Mouse (Mus musculus): ENCODE data around the gene Psmc3ip.

The Psmc3ip gene

DNA sequence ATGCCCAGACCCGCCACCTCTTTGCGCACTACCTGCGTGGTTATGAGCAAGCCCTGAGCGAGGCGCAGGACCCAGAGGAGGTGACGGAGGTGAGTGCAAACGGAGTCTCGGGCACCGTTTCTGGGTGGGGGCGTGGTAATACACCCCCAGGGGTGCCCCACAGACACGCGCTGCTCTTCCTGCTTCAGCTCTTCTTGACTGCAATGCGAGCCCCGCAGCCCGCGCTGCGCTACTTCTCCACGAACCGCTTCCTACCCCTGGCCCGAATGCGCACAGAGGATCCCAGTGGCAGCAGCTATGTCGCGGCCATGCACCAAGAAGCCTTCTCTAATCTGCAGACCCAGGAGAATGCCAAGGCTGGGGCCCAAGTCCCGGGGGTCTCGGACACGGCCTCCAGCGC is 15.5 kb downstream of the Psmc3ip start:
- no peak for DNase-seq (ENCODE audit: low spot score in 2 of 2)

DNA sequence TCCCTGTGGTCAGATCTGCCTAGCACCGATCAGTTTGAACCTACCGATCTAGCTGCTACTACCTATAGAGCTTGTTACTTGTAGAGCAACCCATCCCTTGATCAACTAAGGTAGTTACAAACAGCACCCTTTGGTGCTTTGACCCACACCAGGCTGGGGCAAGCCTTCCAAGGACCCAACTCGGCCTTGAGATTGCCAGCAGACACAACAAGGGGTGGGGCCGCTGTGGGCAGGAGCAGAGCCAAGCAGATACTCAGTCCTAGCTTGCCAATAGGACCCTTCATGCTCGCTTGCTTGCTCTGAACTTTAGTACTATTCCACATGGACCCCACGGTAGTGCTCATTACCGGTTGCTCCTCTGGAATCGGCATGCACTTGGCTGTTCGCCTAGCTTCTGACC is 17.1 kb downstream of the Psmc3ip start, which contains the start of gene Hsd17b1:
TSS of gene Hsd17b1 (plus strand) at position 291 of the 400 bp plus-strand sequence.
- no peak for DNase-seq (ENCODE audit: low spot score in 2 of 2)

DNA sequence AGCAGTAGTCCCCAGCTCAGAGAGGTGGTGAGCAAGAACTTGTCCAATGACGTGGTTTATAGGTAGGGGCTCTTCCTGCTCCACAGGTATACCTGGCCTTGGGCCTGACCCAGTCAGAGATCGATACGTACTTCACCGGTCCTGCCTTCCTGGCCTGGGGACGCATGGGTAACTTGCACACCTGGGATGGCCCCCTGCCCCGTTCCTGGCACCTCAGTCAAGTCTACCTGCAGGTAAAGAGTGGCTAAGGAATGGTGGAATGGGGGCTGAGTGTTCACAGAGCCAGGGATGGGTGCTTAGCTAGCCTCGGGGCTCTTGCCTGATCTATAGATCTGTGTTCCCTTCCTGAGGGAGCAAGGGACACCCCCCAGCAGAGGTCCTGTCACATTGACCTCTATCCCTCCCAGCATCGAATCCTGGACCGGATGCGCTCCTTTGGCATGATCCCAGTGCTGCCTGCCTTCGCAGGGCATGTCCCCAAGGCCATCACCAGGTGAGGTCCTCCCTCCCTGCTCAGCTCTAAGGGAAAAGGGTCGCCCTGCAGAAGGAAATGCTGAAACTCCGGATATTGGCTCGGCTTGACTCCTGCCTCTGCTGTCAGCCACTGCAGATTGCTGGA is 23.3 kb downstream of the Psmc3ip start:
- no peak for DNase-seq (ENCODE audit: low spot score in 2 of 2)

DNA sequence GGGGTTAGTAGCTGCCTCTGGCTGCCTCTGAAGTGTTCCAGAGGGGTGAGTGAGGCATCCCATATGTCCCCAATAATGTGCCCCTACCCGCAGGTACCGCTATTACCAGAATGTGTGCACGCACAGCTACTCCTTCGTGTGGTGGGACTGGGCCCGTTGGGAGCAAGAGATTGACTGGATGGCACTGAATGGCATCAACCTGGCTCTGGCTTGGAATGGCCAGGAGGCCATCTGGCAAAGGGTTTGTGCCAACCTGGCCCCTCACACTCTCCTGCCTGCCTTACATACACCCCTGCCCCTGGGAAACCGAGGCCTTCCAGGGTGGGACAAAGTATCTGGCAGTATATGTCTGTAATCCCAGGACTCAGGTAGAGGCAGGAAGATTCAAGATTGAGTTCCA is 24.2 kb downstream of the Psmc3ip start:
- DNase-seq (ENCODE audit: low spot score in 2 of 2), result no peak

DNA sequence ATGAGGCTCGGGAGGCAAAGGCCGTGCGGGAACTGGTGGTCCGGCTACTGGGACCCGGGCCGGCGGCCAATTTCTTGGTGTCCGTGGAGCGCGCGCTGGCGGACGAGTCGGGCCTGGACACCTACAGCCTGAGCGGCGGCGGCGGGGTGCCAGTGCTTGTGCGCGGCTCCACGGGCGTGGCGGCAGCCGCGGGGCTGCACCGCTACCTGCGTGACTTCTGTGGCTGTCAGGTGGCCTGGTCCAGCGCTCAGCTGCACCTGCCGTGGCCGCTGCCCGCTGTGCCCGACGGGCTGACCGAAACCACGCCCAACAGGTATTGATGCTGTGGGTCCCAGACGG is 25.1 kb downstream of the Psmc3ip start:
- no peak for DNase-seq (ENCODE audit: low spot score in 2 of 2)

DNA sequence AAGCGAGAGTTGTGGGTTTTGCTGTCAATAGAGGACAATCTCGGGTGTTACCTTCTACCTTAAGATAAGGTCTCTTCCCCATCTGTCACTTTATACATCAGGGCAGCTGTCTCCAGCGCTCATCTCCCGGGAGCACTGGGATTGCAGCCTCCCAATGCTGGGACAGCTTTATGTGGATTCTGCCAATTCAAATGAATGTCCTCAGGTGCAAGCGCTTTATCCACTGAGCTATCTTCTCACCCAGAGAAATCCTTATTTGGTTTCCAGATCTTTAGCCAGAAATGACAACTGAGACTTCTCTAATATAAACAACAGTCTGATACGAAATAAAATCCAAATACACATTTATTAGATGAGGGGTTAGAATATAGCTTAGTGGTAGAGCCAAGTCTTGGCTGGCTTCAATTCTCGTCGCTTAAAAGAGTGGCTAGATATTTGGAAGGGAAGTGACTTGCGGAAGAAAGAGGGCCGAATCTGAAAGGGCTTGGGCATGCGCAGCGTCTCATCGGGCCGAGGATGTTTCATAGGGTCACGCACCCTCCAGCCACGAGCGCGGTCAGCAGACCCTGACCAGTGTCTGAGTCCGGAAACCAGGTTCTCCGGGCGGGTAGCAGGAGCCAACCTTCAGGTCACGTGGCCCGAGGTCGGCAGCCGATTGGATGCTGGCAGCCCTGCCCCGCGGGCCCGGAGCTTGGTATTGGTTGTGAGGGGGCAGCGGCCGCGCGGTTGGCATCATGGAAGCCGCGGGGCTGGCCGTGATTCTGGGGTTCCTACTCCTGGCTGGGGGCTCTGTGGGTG is 25.6 kb downstream of the Psmc3ip start, which contains the start of gene Naglu:
TSS of gene Naglu (plus strand) at position 622 of the 798 bp plus-strand sequence.
- peak; percentile 90 to 94 for DNase-seq (ENCODE audit: low spot score in 2 of 2)

DNA sequence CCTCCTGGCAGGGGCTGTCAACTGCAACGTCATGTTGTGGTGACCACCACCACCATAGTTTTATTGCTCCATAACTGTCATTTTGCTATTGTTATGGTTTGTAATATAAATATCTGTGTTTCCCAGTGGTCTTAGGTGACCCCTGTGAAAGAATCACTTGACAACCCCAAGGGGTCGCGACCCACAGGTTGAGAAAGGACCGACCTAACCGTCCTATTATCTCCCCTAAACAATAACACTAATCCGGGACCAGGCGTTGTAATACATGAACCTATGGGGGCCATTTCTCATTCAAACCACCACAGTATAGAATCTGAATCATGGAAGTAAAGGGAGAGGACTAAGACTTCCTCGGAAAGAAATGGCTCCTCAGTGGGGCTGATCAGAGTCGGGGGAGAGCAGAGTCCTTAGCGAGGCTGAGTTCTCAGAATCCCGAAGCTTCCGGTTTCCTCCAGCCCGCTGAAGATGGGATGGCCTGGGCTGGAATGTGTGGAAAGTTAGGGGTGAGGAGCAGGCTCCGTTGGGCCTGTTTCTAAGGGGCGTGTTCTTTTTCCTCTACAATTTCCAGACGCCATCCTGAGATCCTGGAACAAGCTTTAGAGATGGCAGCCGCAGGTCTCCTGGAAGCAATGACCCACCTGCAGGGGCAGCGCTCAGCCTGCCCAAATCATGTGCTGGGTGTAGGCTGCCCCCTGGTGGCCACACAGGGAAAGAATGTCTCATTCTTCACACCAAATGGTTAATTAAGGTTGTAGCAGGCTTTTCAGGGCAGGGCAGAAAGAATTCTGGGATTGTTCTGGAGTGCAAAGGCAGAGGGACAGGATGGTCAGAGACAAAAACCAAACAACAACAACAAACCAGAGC is 28.5 kb downstream of the Psmc3ip start:
- DNase-seq (ENCODE audit: low spot score in 2 of 2), result peak; percentile 72 to 75

DNA sequence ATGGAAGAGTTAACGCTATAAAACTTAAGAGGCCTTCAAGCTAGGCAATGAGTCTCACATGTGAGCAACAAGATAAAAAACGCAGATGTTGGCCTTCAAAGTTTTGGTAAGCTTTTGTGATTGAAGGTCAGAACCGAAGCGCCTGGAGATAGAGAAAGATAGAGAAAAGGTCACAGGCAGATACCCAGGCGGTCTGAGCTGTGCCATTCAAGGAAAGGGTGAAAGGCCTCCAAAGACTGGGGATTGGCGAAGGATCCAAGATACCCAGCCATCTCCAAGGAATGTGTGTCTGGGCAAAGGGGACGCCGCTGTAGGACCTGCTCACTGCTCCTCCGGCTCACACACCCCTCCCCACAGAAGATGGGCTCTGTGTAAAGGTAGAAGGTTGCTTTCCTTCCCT is 30.2 kb downstream of the Psmc3ip start:
- no peak for DNase-seq (ENCODE audit: low spot score in 2 of 2)

DNA sequence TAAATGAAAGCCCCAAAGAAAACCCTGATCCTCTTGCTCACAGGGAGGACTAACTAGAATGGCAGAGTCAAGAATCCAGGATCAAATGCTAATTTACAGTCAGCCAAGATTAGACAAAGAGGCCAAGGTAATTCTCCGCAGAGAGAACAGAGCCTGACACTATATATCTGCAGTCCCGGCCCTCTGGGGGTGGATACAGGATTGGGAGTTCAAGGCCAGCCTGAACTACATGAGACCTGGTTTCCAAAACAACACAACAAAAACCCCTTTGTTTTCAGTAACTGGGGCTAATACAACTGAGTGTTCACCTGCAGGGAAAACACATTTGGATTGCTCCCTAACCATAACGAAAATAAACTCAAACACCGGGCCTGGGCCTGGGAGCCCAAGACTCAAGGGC is 30.8 kb downstream of the Psmc3ip start:
- DNase-seq (ENCODE audit: low spot score in 2 of 2), result no peak

DNA sequence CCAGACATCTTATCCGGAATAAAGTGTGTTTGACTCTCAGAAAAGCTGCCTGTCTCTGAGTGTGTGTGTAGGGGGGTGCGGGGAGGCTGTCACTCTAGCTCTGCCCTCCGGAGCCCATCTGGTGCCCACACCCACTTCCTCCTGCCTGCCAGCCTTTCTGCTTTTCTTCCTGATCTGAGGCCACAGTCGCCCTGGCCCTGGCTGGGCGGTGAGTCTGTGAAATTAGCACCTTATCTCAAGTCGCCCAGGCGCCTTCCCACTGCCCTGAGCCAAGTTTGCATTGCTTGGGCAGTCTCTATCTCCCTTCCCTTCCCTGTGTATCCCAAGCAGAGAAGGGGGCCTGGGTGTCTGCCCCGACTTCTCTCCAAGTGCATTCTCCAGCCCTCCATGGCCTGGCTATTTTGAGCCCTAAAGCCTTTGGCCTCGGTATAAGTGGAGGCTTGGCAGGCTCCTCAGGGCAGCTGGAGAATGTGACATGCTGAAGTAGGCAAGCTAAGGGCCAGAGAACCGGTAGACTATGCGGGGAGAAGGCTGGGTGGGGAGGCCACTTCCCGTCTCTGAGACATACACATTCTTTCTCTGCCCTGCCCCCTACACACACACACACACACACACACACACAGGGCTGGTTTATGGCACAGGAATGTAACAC is 31.4 kb downstream of the Psmc3ip start:
- DNase-seq (ENCODE audit: low spot score in 2 of 2), result no peak

DNA sequence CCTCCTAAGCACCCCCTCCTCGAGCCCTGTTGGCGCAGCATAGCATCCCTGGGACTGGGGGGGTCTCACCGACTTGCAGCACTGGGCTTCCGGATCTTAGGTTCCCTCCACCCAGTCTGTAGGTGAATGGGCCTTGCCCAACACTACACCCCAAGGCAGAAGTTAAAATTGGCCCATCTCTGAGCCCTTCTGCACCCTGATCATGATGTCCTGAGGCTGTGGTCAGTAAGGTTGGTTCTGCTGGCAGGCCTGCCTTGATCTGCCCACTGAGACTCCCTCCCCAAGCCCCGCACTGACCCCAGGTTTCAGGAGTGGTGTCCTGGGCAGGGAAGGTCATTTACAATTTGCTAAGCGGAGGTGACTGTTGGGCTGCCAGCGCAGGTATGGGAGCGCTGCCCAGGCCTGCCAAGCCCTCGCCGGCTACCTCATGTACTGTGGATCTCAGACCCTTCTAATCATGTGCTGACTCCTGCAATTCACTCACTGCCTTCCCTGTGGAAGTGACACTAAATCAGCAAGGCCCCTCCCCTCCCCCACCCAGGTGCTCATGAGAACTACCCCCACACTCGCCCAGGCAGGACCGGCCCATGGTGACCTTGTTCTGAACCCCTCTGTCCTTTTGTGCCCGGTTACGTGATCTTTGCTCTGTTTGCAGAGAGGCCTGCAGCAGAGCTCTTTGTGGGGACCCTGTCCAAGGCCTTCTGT is 32.1 kb downstream of the Psmc3ip start:
- no peak for DNase-seq (ENCODE audit: low spot score in 2 of 2)

DNA sequence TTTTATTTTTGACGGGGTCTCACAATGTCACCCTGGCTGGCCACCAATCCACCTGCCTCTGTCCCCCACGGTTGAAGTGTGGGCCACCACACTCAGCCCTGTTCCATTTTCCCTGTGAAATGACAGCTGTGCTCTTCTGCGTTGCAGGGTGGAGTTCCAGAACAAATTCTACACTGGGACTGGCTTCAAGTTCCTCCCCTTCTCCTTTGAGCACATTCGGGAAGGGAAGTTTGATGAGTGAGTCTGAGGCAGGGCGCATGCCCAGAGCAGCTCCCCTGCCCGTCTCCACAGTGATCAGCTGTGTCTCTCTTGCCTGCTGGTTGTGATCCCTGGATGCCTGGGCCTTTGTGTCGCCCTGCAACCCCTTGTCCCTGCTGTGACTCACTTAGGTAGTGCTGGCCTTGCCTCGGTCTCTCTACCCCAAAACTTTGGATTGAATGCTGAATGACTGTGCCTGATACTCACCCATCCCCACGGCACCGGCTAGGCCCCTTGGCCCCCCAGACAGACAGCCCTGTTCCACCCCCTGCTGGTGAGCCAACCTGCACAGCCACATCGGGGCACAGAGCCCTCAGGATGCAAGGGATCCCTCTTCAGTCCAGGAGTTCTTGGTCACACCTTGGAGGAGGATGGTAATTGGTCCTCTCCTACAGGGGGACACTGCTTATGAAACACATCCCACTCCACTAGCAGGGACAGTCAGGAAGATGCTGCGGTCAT is 32.9 kb downstream of the Psmc3ip start:
- DNase-seq (ENCODE audit: low spot score in 2 of 2), result no peak

DNA sequence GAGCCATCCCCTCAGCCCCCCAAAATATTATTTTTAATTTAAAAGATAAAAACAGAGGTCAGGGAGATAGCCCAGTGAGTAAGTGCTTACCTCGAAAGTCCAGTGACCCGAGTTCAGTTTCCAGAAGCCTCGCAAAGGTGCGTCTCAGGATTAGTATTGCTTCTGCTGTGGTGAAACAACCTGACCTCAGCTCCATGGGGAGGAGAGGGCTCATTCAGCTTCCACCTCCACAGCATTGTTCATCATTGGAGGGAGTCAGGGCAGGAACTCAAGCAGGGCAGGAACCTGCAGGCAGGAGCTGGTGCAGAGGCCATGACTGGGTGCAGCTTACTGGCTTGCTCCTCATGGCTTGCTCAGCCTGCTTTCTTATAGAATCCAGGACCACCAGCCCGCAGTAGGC is 34.2 kb downstream of the Psmc3ip start:
- DNase-seq (ENCODE audit: low spot score in 2 of 2), result no peak

DNA sequence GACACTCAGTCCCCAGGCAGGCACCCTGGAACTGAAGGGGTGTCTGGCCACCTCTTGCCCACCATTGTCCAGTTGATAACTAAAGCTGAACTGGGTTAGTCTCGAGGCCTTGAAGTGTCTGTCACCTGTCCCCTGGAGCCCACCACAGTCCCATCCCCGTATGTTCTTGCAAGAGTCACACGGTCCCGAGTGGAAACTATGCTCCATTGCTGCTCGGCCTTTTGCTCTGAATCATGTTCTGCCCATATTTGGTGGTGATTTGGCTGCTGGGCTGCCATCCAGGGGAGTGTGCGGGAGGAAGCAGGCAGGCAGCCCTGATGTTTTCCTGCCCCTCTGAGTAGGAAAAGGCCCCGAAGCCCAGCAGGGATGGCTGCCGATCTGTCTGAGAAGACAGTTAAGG is 35.1 kb downstream of the Psmc3ip start:
- no peak for DNase-seq (ENCODE audit: low spot score in 2 of 2)

DNA sequence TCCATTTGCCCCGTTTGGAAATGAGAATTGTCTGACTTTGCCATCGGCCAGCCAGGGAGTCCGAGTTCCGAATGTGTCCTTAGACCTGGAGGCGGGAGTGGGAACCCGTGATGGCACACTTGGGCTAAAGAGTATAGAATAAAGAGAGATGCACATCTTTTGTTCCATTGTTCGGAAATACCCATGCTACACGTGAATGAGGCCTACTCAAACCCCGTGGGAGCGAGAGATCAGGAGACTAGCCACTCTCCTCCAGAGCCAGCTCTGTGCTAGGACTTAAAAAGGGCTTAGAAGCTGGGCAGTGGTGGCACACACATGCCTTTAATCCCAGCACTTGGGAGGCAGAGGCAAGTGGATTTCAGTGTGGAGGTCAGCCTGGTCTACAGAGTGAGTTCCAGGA is 35.8 kb downstream of the Psmc3ip start:
- DNase-seq (ENCODE audit: low spot score in 2 of 2), result no peak

DNA sequence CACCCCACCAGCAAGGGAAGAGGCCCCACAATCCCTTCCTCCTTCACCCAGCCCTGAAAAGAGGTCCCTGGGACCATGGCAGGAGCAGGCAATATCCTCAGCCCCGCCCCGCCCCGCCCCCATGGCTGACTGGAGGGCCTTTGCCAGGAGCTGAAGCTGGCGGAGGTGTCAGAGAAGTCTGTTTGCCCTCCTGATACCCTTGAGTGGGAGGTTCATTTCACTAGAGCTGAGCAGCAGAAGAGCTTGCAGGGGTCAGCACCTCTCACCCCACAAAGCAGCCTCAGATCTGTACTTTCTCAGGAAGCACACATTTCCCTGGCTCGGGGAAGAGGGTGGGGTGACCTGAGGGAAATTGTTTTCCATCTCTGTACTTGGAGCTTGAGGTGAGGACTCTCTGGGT is 36.5 kb downstream of the Psmc3ip start:
- no peak for DNase-seq (ENCODE audit: low spot score in 2 of 2)

DNA sequence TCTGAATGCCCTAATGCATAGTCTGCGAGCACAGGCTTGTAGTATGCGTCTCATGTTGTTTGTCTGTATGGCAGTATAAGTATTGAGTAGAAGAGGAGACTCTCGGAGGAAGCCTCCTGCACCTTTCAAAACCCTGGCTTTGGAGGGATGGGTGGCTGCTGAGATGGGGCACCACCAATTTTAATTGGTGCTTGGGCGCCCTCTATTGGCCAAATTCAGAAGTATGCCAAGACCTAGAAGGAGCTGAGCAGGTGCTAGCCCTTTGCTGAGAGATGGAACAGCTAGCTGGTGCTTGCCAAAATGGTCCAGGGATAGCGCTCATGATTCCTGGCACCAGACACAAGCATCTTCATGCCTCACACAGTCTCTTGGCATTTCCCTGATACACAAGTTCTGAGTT is 37.4 kb downstream of the Psmc3ip start:
- peak; percentile 77 to 81 for DNase-seq (ENCODE audit: low spot score in 2 of 2)

DNA sequence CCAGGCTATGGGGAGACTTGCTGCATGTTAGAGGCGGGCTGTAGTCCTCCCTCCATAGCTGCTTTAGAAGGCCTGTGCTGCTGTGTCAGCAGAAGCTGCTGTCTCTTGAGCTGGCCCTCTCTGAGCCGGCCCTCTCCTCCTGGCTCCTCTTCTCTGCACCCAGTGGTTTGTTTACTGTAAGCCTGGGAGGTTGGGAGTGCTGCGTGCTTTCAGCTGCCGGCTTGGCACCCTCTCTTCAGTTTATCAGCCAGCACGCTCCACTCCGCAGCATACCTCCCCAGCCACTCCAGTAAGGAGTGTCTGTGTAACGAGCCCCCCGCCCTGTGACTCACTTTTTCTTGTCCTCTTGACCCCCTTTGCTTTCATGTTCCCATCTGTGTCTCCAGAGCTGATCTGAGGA is 38.4 kb downstream of the Psmc3ip start:
- no peak for DNase-seq (ENCODE audit: low spot score in 2 of 2)

DNA sequence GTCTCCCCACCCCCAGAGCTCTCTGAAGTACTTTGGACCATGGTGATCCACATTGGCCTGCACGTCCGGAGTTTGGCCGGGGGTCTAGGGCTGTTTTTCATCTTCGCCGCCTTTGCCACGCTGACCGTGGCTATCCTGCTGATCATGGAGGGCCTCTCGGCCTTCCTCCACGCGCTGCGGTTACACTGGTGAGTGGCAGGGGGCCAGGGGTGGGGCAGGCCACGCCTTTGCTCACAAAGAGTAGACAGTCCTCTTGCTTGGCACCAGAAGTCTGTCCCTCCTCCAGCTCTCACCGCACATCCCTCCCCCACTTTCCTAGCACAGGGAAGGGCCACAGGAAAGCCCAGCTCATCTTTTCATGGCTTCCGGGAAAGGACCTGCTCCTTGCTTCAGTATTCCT is 39.8 kb downstream of the Psmc3ip start:
- DNase-seq (ENCODE audit: low spot score in 2 of 2), result no peak

DNA sequence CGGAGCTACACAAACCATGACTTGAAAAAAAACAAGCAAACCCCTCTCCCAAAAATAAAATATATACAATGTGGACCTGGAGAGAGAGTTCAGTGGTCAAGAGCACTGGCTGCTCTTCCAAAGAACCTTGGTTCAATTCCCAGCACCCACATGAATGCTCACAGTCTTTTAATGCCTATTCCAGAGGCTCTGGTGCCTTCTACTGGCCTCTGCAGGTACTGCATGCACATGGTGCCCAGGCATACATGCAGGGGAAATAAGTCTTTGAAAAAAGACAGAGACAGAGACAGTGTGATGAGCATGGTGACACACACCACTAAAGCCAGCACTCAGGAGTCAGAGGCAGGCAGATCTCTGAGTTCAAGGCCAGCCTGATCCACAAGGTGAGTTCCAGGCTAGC is 41.3 kb downstream of the Psmc3ip start:
- DNase-seq (ENCODE audit: low spot score in 2 of 2), result no peak
